Mouse (Mus musculus): ENCODE data around the gene Dap. TPM values are rescaled to one million over a fixed set of nuclear protein-coding genes. Genes with fewer than 3 reads are reported as not detected.

Dap gene
- polyA plus RNA-seq, 2 experiments: 90.1 to 116 TPM

- no peak overlapping the region for H3K27ac ChIP-seq (replicated peaks; ENCODE audit: low read depth, low read length)
Observed at GRCm38 (mm10) chr15:31227793-31228192, 3.7 kb downstream of the Dap start.

GRCm38 (mm10) chr15:31233006-31233405 lies 8.9 kb downstream of the Dap start:
- no peak for ATAC-seq (ENCODE audit: low FRiP score, low read depth)
- no peak overlapping the region for H3K9ac ChIP-seq (ENCODE audit: low read depth, low read length, severe bottlenecking)
- 95% methylated on average over 1 of the region's 1 CpGs for WGBS

More at GRCm38 (mm10) chr15:31227793-31228192, 3.7 kb downstream of the Dap start:
- H3K9me3 ChIP-seq (ENCODE audit: control insufficient read depth, low read length): no peaks in the 10 kb centered on the region
- peaks cover 10% of the 10 kb centered on the region; the same call in 1 of the 2 replicates for H3K4me1 ChIP-seq (ENCODE audit: control insufficient read depth, insufficient read depth, low read length)
- no peak for DNase-seq (ENCODE audit: low spot score)
- no peak for ATAC-seq (ENCODE audit: low FRiP score, low read depth)
- WGBS: 93% methylated on average over 8 of the region's 8 CpGs
- no peaks in the 10 kb centered on the region for H3K27me3 ChIP-seq (ENCODE audit: control insufficient read depth, insufficient read depth, low read length)
- H3K36me3 ChIP-seq (ENCODE audit: control insufficient read depth, insufficient read depth, low read length): 0 out of 2 replicates have a peak, but pooled peaks cover 7% of the 10 kb centered on the region
- H3K4me2 ChIP-seq (replicated peaks; ENCODE audit: low read depth, low read length, severe bottlenecking): no peak overlapping the region
- H3K4me3 ChIP-seq (replicated peaks; ENCODE audit: low read length): no peak overlapping the region
- no peak overlapping the region for H3K9ac ChIP-seq (ENCODE audit: low read depth, low read length, severe bottlenecking)
- no peak for TF ChIP-seq POLR2A (IDR thresholded peaks at IDR 0.05; ENCODE audit: borderline replicate concordance, extremely low read depth, insufficient read depth, insufficient read length)

GRCm38 (mm10) chr15:31235794-31236548 lies 11.9 kb downstream of the Dap start:
- peaks cover 56% of the 10 kb centered on the region for H3K36me3 ChIP-seq (ENCODE audit: control insufficient read depth, insufficient read depth, low read length)
- ATAC-seq (ENCODE audit: low FRiP score, low read depth) (no peak), DNase-seq (ENCODE audit: low spot score) (no peak)
- no peaks in the 10 kb centered on the region for H3K4me1 ChIP-seq (ENCODE audit: control insufficient read depth, insufficient read depth, low read length)
- H3K9ac ChIP-seq (ENCODE audit: low read depth, low read length, severe bottlenecking): no peak overlapping the region
- H3K4me3 ChIP-seq (replicated peaks; ENCODE audit: low read length): no peak overlapping the region
- H3K4me2 ChIP-seq (replicated peaks; ENCODE audit: low read depth, low read length, severe bottlenecking): no peak overlapping the region
- no peaks in the 10 kb centered on the region for H3K9me3 ChIP-seq (ENCODE audit: control insufficient read depth, low read length)
- WGBS: 97% methylated on average over 9 of the region's 9 CpGs
- H3K27me3 ChIP-seq (ENCODE audit: control insufficient read depth, insufficient read depth, low read length): no peaks in the 10 kb centered on the region
- no peak overlapping the region for H3K27ac ChIP-seq (replicated peaks; ENCODE audit: low read depth, low read length)
- TF ChIP-seq POLR2A (IDR thresholded peaks at IDR 0.05; ENCODE audit: borderline replicate concordance, extremely low read depth, insufficient read depth, insufficient read length): no peak

More at GRCm38 (mm10) chr15:31233006-31233405, 8.9 kb downstream of the Dap start:
- Histone ChIP-seq H3K27ac (replicated peaks; ENCODE audit: low read depth, low read length) (no peak overlapping the region), H3K4me1 (ENCODE audit: control insufficient read depth, insufficient read depth, low read length) (no peaks in the 10 kb centered on the region), H3K27me3 (ENCODE audit: control insufficient read depth, insufficient read depth, low read length) (no peaks in the 10 kb centered on the region), H3K9me3 (ENCODE audit: control insufficient read depth, low read length) (no peaks in the 10 kb centered on the region), H3K4me3 (replicated peaks; ENCODE audit: low read length) (no peak overlapping the region), H3K36me3 (ENCODE audit: control insufficient read depth, insufficient read depth, low read length) (peaks cover 42% of the 10 kb centered on the region), H3K4me2 (replicated peaks; ENCODE audit: low read depth, low read length, severe bottlenecking) (no peak overlapping the region)
- TF ChIP-seq POLR2A (IDR thresholded peaks at IDR 0.05; ENCODE audit: borderline replicate concordance, extremely low read depth, insufficient read depth, insufficient read length): no peak
- DNase-seq (ENCODE audit: low spot score): no peak

DNA sequence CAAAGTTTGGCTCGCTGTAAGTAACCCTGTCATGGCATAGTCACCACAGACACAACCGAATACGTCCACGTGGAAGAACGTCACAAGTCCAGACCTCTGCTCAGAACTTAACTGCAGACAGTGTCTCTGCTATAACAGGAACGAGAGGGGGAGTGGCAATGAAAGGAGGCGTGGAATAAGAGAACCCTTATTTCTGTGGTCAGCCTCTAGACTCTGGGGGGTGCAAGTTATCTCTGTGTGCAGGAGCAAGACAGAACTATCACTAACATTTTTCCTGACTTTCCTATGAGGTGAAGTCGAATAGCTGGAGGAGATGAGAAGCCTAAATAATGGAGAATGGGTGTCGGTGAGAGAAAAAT lies 12.4 kb downstream of the Dap start:
- Histone ChIP-seq H3K36me3 (ENCODE audit: control insufficient read depth, insufficient read depth, low read length) (peaks cover 55% of the 10 kb centered on the region), H3K4me2 (replicated peaks; ENCODE audit: low read depth, low read length, severe bottlenecking) (no peak overlapping the region), H3K4me1 (ENCODE audit: control insufficient read depth, insufficient read depth, low read length) (no peaks in the 10 kb centered on the region), H3K9ac (ENCODE audit: low read depth, low read length, severe bottlenecking) (no peak overlapping the region), H3K4me3 (replicated peaks; ENCODE audit: low read length) (no peak overlapping the region), H3K27ac (replicated peaks; ENCODE audit: low read depth, low read length) (no peak overlapping the region), H3K9me3 (ENCODE audit: control insufficient read depth, low read length) (peaks cover 4% of the 10 kb centered on the region; the same call in 1 of the 2 replicates), H3K27me3 (ENCODE audit: control insufficient read depth, insufficient read depth, low read length) (no peaks in the 10 kb centered on the region)
- no peak for ATAC-seq (ENCODE audit: low FRiP score, low read depth)
- no peak for TF ChIP-seq POLR2A (IDR thresholded peaks at IDR 0.05; ENCODE audit: borderline replicate concordance, extremely low read depth, insufficient read depth, insufficient read length)
- WGBS: 93% methylated on average over 9 of the region's 9 CpGs
- DNase-seq (ENCODE audit: low spot score): no peak

GRCm38 (mm10) chr15:31237368-31237767 lies 13.3 kb downstream of the Dap start:
- Histone ChIP-seq H3K27ac (replicated peaks; ENCODE audit: low read depth, low read length) (no peak overlapping the region), H3K9ac (ENCODE audit: low read depth, low read length, severe bottlenecking) (no peak overlapping the region), H3K4me3 (replicated peaks; ENCODE audit: low read length) (no peak overlapping the region), H3K4me2 (replicated peaks; ENCODE audit: low read depth, low read length, severe bottlenecking) (no peak overlapping the region), H3K36me3 (ENCODE audit: control insufficient read depth, insufficient read depth, low read length) (peaks cover 55% of the 10 kb centered on the region), H3K9me3 (ENCODE audit: control insufficient read depth, low read length) (peaks cover 8% of the 10 kb centered on the region; the same call in 1 of the 2 replicates), H3K27me3 (ENCODE audit: control insufficient read depth, insufficient read depth, low read length) (no peaks in the 10 kb centered on the region), H3K4me1 (ENCODE audit: control insufficient read depth, insufficient read depth, low read length) (no peaks in the 10 kb centered on the region)
- 83% methylated on average over 11 of the region's 11 CpGs for WGBS
- ATAC-seq (ENCODE audit: low FRiP score, low read depth) (no peak), DNase-seq (ENCODE audit: low spot score) (no peak)
- no peak for TF ChIP-seq POLR2A (IDR thresholded peaks at IDR 0.05; ENCODE audit: borderline replicate concordance, extremely low read depth, insufficient read depth, insufficient read length)
